Mouse (Mus musculus) bone marrow macrophage, adult 2 months (primary cell): ENCODE measurements around the gene Adh6a.

Source experiments
- CTCF ChIP-seq: IDR thresholded peaks from 2 replicates; pipeline ENCODE4 v1.5.1; 2012; ENCODE audit warnings: low read depth, mild to moderate bottlenecking, low read length, moderate library complexity
- POLR2A ChIP-seq: IDR thresholded peaks from 2 replicates; pipeline ENCODE4 v1.6.1; 2012; ENCODE audit warnings: mild to moderate bottlenecking, low read depth, low read length, borderline replicate concordance

DNA sequence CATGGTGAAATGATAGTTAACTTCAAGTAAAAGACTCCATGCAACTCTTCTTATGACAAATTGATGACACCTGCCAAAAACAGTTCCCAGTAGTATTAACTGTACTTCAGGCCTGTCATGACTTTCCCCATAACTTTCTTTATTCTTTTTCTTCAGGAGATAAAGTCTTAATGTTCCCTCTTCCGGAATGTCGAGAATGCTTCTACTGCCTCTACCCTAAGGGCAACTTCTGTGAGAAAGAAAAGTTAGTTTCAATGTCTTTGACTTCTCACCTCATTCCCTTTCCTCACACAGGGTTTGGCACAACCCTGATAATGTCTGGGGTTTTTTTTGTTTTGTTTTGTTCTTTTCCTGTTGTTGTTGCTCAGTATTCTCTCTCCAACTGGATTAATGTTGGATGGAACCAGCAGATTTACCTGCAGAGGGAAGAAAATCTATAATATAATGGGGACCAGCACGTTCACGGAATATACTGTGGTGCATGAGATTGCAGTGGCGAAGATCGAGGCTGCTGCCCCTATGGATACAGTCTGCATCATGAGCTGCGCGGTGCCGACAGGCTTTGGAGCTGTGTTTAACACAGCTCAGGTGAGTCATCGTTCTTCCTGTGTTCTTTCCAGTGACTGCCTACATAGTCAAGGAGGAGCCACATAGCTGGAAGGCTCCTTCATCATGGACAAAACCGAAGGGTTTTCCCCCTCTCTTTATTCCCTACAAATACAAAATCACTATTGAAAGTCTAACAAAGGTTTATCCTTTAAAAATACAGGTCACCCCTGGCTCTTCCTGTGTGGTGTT lies 39.1 kb downstream of the Adh6a start:
- TF ChIP-seq CTCF (no peak), POLR2A (no peak)
